Mouse (Mus musculus) yolk sac, embryonic 10.5 days (tissue): ENCODE results near the gene Samd14.

Experiments
- DNase-seq: peaks from one replicate; pipeline ENCODE4 v3.0.0-alpha.2; 2017; ENCODE audit warnings: low spot score

The Samd14 gene

DNA sequence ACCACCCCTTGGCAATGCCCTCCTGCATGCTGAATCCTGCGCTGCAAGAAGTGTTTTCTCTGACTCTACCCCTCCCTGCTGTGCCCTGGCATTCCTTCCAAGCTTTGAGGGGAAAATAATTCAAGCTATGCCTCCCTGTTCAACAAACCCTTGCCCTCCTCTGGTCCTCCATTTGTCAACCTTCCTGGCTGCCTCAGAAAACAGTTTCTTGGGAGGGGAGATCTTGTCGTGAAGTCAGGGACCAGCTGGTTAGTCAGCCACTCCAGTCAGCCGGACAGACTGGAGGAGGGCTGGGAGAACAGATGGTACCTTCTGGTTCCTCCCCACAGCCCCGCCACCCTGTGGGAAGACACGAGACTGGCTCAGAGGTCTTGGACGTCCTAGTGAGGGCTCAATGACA is 27.6 kb downstream of the Samd14 start:
- DNase-seq = no peak

DNA sequence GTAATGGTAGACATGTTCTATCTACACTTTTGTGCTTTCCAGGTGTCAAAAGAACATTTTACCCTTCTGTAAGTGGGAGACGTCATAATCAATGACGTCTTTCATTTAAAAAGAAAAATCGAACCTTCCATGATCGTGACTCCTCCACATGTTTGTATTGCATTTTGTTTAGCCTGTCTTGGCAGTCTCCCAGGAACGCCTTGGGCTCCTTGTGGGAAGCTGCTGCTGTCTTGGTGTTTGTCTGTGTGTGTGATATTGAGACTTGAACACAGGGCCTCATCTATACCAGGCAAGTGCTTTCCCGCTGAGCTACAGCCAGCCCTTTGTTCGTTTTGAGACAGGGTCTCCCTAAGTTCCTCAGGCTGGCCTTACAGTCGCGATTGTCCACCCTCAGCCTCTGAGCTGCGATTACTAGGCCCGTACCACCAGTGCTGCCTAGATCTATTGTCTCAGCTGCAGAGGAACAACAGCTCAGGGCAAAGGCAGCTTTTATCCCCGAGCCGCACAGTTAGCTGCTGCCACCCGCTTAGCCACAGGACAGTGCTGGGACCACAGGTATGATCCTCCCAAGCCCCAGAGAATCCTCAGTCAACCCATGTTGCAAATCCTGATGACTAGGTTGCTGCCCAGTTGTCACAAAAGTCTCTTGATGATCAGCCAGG is 28.6 kb downstream of the Samd14 start:
- DNase-seq = no peak

DNA sequence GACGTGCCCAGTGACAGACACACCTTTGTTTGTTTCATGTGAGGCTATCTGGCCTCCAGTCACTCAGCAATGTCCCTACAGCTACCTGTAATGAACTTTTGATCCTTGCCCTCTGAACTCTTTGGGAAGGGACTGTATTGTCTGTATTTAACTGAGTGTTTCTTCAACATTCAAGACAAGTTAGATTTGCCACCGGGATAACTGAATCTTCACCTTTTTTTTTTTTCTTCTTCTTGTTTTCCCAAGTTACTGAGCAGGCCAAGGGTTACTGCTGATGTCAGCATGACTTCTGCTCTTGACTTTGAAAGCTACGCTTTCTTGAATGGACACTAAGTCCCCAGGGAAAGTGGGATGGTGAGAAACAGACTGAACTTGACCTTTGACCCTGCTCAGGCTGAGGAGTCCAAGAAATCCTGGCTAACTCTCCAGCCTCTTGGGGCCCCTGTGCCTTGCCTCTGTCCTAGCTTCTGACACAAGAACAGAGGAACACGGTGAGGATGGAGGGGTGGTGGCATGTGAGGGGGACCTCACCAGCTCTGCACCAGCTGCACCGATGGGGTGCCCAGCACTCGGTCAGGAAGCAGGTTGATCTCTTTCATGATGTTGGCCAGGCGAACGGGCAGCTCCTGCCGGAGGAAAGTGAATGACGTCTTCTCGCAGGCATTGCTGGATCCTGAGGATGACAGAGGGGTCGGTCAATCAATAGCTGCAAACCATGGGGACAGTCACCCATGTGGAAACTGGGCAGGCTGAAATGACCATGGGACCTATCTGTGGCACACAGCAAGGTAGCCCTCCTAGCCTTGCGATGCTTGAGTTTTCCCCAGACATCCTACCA is 29.4 kb downstream of the Samd14 start:
- peak; percentile 66 for DNase-seq

DNA sequence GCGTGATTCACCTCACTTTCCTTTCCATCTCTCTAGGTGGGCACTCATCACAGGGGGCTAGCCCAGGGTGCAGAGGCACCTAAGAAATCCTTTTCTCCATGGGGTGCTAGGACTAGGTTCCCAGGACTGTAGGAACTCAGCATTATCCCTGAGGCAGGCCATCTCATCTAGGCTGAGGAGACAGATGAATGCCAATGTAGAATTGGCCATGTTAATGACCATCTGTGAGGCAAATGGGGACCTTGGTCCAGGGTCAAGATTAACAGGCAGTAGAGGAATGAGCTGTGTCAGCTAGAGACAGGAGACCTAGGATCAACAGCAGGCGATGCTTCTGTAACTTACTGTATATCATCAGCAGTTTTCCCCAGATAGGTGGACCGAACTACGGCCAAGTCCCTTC is 30.1 kb downstream of the Samd14 start:
- no peak for DNase-seq

DNA sequence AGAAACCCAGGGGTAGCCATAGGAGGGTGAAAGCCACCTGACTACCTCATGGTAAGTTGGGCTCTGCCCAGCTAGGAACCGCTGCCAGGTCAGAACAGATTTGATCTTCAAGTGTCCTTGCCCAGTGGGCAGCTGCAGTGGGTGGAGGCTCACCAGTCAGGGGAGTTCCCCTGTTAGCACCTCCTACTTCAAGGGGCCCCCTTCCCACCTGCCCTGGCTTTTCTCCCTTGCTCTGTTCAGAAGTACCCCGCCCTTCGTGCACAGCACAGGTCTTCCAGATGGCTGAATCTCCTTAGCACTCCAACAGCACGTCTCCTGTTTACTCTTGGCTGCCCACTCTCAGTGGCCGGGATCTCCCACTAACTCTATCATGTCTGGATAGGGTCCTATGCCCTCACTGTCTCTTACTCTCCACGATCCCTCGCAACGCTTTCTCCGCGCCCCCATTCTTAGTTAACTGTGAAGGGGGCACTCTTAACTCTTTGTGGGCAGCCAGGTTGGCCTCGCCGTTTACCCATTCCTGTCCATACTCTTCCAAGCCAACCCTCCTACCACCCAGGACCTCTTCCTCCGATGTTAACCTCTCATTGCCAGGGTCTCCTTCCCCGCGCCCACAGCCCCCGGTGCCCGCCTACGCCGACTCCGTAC is 30.9 kb downstream of the Samd14 start:
- no peak for DNase-seq

DNA sequence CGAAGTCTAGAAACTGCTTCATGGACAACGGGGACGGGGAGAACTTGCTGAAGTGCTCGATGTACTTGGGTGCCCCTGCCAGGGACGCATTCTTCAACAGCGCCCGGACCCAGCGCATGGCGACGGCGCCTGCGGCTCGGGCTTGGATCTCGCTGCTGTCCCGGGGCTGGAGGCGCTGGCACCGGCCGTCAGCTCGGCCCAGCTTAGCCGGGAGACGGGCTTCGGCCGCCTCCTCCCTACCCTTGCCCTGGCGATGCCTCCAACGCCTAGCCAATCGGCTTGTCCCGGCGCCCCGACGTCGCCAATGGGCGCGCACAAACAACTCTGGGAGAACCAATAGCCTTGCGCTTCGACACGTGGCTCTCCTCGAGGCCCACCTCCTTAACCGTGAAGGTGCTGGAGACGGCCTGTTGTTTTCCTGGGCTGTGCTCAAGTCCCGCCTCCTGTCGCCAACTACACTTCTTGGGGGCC is 31.5 kb downstream of the Samd14 start, which contains the start of gene Pdk2:
Gene Pdk2, minus strand, starts transcription at position 216 of the 471 bp plus-strand sequence.
- DNase-seq = peak; percentile 96

DNA sequence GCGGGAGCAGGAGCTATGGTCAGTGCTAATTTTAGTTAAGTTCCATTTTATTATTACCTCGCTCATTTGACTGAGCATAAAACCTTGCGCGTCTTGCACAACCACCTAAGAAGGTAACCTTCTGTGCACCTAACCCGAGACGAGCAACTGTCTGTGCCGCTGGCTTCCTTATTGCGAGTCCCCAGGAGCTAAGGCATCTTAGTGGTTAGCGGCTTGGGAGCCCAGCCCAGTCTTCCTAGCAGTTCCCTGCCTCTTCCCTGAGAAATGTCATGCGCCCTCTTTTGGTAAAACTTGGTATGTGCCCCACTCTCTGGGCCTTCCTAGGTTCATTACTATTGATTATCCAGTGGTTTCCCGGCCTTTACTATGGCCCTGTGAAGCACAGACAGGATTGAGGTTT is 32.4 kb downstream of the Samd14 start:
- DNase-seq = peak; percentile 77

DNA sequence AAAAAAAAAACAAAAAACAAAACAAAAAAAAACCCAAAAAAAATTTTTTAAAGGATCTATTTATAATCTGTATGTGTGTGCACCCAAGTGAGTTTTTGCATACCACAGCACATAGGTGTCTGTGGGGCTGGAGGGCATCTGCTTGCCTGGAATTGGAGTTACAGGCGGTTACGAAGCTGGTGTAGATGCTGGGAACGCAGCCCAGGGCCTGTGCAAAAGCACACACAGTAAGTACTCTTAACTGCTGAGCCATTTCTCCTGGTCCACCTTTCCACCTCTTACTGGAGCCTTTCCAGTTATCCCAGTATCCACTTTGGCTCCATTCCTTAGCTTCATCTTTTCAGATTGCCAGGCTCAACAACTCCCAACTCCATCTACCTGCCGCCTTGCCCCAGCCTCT is 33.4 kb downstream of the Samd14 start:
- DNase-seq = no peak

DNA sequence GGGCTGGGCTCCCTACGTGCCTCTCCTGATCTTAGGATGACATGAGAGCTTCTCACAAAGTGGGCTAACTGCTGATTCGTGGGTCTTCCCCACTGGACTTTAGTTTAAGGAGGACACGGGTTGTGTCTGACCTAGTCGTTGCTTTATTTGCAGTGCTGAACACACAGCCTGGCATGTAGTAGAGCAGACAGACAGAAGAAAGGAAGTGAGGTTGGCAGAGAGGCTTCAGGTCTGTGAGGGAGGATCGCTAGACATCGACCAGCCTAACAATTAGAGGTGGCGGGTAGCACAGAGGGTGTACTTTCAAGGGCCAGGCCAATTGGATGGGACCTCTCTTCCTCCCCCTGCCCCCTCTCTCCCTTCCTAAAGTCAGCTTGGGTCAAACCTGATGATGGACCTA is 33.9 kb downstream of the Samd14 start:
- DNase-seq = no peak

DNA sequence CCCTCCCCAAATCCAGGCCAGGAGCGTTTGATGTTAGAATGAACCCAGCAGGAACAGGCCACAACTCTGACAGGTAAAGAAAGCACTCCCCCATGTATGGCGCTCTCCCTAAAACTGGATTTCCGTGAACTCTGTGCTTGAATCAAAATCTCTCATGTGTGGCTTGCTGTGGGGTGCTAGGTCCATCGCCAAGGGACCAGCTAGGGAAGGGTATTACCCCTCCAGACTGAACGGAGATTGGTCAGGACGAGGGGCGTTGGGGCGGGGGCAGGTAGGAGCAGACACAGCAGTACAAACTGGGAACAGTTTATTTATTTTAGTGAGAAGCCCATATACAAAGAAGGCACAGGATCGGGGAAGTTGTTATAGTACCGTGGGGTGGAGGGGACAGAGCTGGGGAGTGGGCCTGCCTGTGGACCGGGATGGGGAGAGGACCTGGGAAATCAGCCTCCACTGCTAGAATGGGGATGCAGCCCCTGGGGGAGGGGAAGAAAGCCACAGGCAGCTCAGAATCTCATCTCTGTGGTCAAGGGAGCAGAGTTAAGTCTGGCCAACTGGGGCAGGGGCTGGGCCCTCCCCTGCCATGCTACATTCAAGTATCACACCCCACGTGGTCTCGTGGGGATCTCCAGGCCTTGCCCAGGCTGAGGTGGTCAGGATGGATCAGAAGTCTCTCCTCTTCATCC is 34.6 kb downstream of the Samd14 start:
- no peak for DNase-seq

DNA sequence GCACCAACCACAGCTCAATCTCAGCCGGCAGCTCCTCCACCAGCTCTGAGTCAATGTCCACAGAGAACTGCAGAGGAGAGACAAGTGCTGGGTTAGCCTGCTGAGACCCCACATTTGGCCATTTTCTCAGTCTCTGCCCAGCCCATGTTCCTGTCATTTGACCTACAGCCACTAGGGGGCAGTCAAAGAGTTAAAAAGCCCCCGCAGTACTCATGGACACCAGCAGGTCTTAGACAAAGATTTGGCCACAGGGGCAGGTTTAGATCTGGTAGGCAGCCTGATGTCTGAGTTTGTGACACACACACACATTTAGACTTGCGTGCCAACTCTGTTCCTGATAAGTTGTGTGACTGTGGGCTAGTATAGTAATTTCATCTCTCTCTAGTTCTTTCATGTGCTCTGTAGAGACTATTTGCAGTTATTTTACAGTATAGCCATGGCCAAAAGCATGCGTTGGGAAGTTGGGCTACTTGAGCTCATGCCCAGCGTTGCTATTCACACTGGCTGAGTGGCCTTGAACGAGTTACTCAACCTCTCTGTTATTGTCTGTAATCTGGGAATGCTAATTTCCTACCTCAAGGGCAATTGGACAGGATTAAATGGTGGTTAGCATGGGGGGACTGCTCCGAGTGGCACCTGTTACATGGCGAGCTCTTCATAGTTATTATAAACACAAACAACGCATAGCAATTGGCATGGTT is 37.5 kb downstream of the Samd14 start:
- peak; percentile 47 for DNase-seq

DNA sequence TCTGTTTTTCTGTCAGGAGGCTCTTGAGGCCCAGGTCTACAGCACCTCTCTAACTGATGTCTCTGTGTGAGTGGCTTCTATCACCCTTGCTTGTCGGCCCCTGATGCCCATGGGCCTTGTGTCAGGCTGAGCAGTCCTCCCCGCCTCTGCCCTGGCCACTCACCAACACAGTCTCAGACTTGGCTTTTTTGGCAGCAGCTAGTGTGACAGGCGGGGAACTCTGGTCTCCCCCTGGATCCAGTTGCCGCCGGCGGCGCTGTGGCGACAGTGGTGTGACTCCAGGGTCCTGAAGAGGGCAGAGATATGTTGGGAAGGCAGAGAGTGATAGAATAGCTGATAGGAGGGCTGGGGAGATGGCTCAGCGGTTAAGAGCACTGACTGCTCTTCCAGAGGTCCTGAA is 43.4 kb downstream of the Samd14 start:
- no peak for DNase-seq

DNA sequence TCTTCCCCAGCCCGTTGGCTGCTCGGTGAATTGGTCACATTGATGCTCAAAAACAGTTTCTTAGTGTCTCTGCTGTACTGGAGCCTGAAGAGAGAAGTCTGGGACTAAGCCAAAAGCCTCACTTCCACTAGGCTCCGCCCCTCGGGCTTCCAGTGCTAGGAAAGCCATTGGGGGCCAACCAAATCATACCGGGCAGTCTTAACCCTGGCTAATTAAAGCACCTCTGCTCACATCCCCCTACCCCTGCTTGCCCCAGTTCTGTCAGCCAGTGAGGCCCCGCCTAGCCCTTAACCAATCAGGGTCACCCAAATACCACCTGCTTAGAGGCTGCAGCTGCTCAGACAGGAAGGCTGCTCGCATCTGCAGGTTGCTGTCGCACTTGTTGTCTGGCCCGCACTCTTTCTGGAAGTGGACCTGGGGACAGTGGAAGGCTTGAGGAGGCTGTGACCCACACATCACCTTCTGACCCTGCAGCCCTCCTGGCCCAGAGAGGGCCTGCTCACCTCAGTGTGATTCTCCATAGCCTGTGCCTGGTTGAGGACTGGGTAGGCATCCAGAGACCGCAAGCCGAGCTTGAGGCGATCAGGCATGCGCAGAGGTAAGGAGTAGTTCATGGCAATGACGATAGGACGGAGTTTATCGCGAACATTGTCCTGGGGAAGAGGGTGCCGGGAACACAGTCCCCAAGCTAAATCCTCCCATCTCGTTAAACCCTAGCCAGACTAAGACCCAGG is 47.3 kb downstream of the Samd14 start:
- DNase-seq = no peak

DNA sequence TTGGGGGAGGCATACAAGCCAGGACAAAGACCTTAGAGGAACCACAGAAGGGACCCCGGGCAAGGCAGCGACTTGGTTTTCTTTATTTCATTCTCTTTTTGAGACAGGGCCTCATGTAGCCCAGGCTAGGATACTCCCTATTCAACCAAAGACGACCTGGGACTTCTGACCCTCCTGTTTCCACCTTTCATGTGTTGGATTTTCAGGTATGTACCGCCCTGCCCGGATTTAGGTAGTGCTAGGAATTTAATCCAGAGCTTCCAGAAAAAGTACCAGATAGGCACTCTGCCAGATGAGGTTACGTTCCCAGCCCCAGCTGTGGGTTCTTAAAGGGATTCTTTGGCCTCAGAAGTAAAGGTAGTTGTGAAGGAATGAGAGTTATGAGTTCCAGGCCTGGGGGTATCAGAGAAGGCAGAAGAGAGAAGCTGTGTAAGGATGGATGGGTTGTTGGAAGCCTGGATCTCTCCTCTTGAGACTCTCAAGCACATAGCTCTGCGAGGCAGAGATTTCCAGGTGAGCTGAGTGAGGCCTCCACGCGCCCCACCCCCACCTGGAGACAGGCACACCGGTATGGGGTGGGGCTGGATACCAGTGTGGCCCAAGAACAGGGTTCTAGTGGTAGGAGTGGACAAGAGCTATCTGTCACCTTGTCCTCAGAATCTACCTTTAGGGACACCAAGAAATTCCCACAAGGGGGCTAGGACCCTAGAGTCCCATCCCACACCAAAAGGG is 59.7 kb downstream of the Samd14 start:
- DNase-seq = no peak

DNA sequence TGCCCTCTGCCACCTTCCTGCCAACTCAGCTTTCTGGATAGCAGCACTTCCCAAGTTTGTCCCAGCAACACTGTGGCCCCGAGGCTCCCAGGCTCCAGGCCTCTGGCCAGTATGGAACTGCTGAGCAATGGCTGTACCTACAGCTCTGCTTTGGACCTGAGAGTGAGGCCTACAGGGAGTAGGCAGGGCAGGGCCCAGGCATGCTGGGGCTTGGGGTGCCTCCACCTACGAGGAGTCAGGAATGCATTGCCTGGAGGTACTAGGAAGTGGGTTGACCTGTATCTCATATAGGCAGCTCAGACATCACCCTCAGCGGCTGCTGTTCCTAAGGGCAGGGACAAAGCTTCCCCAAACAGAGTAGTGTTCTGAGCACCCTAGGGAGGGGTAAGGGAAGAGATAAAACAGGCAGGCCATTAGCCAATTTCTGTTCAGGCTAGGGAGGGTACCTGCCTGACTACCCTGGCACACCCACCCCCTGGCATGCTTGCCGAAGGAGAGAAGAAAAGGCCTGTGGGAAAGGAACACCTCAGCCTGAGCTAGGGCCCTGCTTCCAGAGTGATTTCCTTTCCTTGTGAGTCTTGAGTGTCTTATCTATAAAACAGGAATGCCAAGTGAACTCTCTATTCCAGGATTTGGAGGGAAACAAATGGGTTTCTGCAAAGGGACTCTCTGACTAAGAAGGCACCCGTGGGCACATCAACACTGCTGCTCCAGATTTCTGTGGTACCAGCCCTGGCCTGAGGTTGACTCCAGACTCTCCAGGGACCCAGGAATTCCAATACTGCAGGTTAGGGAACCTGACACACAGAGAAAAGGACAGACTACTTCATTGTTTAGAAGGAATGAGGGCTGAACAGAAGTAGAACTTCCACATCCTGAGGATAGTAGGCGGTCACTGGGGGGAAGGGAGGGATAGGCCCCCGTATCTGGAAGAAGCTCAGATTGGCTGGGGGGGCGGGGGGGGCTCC is 60.7 kb downstream of the Samd14 start:
- no peak for DNase-seq

DNA sequence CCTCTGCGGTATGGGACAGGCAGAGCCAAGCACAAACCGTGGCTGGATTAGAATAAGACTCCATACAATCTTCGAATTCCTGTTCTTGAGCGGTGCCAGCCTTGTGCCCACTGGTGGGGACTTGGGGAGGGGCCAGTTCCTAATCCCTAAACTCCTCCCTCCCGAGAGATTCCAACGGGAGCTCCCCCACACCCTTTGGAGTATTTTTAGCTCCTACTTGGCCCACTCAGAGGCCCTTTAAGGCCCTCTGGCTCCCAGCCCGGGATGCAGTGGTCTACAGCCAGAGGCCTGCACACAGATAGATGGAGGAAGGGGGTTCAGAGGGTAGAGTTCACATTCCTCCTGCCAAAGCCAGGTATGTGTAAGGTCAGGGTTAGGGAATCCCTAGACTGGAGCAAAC is 61.6 kb downstream of the Samd14 start:
- peak; percentile 53 for DNase-seq

DNA sequence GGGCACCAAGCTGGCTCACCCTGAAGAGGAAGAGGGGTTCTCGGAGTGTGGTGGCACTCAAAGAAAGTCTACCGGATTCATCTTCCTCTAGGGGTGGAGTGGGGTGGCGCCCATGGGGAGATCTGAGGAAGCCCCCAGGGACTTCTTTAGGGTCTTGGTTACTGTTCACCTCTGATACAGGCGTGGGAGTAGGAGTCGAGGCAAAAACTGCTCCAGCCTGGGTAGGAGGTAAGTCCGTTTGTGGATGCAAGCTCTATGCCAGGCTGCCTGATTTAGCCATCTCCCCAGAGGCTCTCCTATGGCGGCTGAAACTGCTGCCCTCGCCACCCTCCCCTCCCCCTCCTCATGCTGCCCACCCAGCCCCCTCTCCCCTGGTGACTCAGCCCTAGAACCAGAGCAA is 62.5 kb downstream of the Samd14 start:
- no peak for DNase-seq

DNA sequence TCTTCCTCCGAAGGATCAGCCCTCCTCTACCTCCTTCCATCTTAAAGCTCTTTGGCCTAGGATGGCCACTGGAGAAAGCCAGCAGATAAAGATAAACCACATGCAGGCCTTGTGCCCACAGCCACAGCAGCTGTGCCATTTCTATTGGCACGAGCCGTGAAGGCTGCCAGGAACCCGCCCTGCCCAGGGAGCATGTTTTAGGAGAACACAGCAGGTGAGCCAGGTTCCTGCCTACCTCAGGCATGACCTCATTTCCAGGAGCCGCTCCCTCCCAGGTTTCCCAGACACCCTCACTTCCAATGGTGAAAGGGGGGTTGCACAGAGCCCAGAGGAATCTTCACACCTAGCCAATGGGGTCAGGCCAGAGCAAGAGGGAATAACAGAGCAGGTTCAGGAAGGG is 63.1 kb downstream of the Samd14 start:
- no peak for DNase-seq

DNA sequence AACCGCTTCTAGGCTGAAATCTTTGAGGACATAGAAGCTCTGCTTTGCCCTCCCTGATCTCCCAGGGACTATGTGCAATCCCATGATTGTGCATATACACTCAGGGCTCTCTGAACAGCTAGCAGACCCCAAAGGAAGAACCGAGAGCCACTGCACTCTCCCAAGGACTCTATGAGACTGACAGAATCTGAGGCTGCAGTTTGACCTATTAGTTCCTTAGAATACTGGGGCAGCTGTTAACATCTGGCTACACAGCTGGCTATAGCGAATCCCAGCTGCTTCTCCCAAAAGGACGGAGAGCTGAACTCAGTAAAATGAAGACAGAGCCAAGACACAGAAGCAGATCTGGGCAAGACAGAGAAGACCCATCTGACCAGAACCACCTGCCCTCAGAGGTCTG is 64.2 kb downstream of the Samd14 start:
- DNase-seq = no peak
